ENCODE assay signal across 29 mouse cellular contexts in the genomic region with DNA sequence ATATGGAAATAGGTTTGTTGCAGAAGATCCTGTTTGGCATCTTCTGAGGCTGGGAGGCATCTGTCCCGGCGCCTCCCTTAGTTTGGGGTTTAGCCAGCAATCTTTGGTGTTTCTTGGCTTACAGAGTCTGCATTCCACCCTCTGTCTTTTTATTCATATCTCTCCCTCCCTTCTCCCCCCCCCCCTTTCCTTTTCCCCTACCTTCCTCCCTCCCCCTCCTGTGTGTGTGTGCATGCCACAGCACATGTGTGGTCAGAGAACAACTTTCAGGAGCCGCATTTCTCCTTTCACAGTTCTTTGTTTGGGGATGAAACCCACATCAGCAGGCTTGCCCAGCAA.
A peak's percentile ranks its signal among the peaks of the same experiment; 100 is the strongest.
DNase-seq lines count a peak whose midpoint lies in the region; ATAC-seq lines count a peak whose summit lies in the region.
"Had no signal": no experiment of that assay in that cellular context is flagged by ENCODE, and none has a peak within 500 bp of the region (broad histone marks: within the 10 kb centered on the region; RNA-seq: fewer than 3 reads in every experiment).

No protein-coding gene starts in this region.

- no peak overlapping the region for H3K4me2 ChIP-seq in lung, embryonic 16.5 days (ENCODE audit: low read depth, low read length)
- H3K4me2 ChIP-seq in embryonic facial prominence, embryonic 15.5 days (replicated peaks) = no peak overlapping the region
- H3K4me2 ChIP-seq in stomach, embryonic 15.5 days = no peak overlapping the region
- H3K4me2 ChIP-seq: embryonic facial prominence, embryonic 12.5 days; forebrain, embryonic 13.5 days; heart, embryonic 11.5 days; hindbrain, embryonic 15.5 days; neural tube, embryonic 12.5 days had no signal

- ATAC-seq in lung, embryonic 16.5 days (ENCODE audit: low read depth) = peak; percentile 65
- ATAC-seq in embryonic facial prominence, embryonic 15.5 days (ENCODE audit: insufficient number of reproducible peaks, low FRiP score, low TSS enrichment, low read depth) = no peak; the same call in 1 of the 2 replicates
- no peak for ATAC-seq in stomach, embryonic 15.5 days (ENCODE audit: insufficient read depth, low FRiP score, low read depth)
- ATAC-seq in frontal cortex, adult (ENCODE audit: low TSS enrichment) = no peak
- ATAC-seq: forebrain, embryonic 13.5 days; inflammation-experienced regulatory T-cells, adult 6 months; Patski had no signal

- H3K27me3 ChIP-seq in lung, embryonic 16.5 days (ENCODE audit: control insufficient read depth, insufficient read depth, low read depth, low read length) = no peaks in the 10 kb centered on the region
- no peaks in the 10 kb centered on the region for H3K27me3 ChIP-seq in embryonic facial prominence, embryonic 15.5 days
- H3K27me3 ChIP-seq in stomach, embryonic 15.5 days (replicated peaks) = no peaks in the 10 kb centered on the region
- H3K27me3 ChIP-seq: embryonic facial prominence, embryonic 12.5 days; forebrain, embryonic 13.5 days; hindbrain, embryonic 15.5 days; neural tube, embryonic 12.5 days; Patski had no signal

- H3K4me1 ChIP-seq in lung, embryonic 16.5 days (replicated peaks; ENCODE audit: control insufficient read depth, insufficient read depth, low read length) = peaks cover 7% of the 10 kb centered on the region; the same call in 1 of the 2 replicates
- H3K4me1 ChIP-seq in embryonic facial prominence, embryonic 15.5 days = peaks cover 11% of the 10 kb centered on the region
- peaks cover 6% of the 10 kb centered on the region for H3K4me1 ChIP-seq in stomach, embryonic 15.5 days
- H3K4me1 ChIP-seq: neural tube, embryonic 12.5 days had no signal

- H3K27ac ChIP-seq in lung, embryonic 16.5 days (ENCODE audit: low read length) = no peak overlapping the region
- peak overlapping the region; percentile 11; the same call in 1 of the 2 replicates for H3K27ac ChIP-seq in embryonic facial prominence, embryonic 15.5 days (replicated peaks)
- peak overlapping the region; percentile 49; the same call in 1 of the 2 replicates for H3K27ac ChIP-seq in stomach, embryonic 15.5 days
- H3K27ac ChIP-seq: embryonic facial prominence, embryonic 12.5 days; forebrain, embryonic 13.5 days; hindbrain, embryonic 10.5 days; hindbrain, embryonic 15.5 days; liver, embryonic 14.5 days; midbrain, embryonic 10.5 days; neural tube, embryonic 12.5 days had no signal

- H3K9me3 ChIP-seq in lung, embryonic 16.5 days (ENCODE audit: control insufficient read depth, low read length) = no peaks in the 10 kb centered on the region
- no peaks in the 10 kb centered on the region for H3K9me3 ChIP-seq in embryonic facial prominence, embryonic 15.5 days (replicated peaks)
- H3K9me3 ChIP-seq in stomach, embryonic 15.5 days = no peaks in the 10 kb centered on the region
- H3K9me3 ChIP-seq: embryonic facial prominence, embryonic 12.5 days; forebrain, embryonic 13.5 days; hindbrain, embryonic 10.5 days; hindbrain, embryonic 15.5 days; midbrain, embryonic 10.5 days; neural tube, embryonic 12.5 days had no signal

- no peaks in the 10 kb centered on the region for H3K36me3 ChIP-seq in lung, embryonic 16.5 days (ENCODE audit: control insufficient read depth, insufficient read depth, low read length)
- H3K36me3 ChIP-seq in embryonic facial prominence, embryonic 15.5 days = no peaks in the 10 kb centered on the region
- H3K36me3 ChIP-seq in stomach, embryonic 15.5 days = no peaks in the 10 kb centered on the region
- H3K36me3 ChIP-seq: embryonic facial prominence, embryonic 12.5 days; hindbrain, embryonic 10.5 days; hindbrain, embryonic 15.5 days; midbrain, embryonic 10.5 days; neural tube, embryonic 12.5 days had no signal

- peak; percentile 50 for DNase-seq in heart, adult 11 months
- no peak for DNase-seq in heart, postnatal 36 days
- no peak for DNase-seq in lung, adult 18-20 months
- no peak for DNase-seq in cerebellum, adult 11-12 months
- DNase-seq: adrenal gland, postnatal 10 days; cerebellum, adult 9-10 months; cerebellum, postnatal 36 days; gastrocnemius, postnatal 25 days; kidney, adult 8-10 months; kidney, postnatal 10 days; liver; right cerebral cortex, adult 18-20 months; right cerebral cortex, postnatal 4 days; thymus, postnatal 14 days had no signal

- intact Hi-C loops in heart, postnatal 36 days (cut with DNase I) = no loop called here

- H3K9ac ChIP-seq in lung, embryonic 16.5 days (ENCODE audit: low read length) = no peak overlapping the region
- no peak overlapping the region for H3K9ac ChIP-seq in embryonic facial prominence, embryonic 15.5 days
- no peak overlapping the region for H3K9ac ChIP-seq in stomach, embryonic 15.5 days
- H3K9ac ChIP-seq: embryonic facial prominence, embryonic 12.5 days; forebrain, embryonic 13.5 days; hindbrain, embryonic 15.5 days; liver, embryonic 14.5 days; neural tube, embryonic 12.5 days had no signal

- no peak overlapping the region for H3K4me3 ChIP-seq in lung, embryonic 16.5 days (ENCODE audit: low read length)
- H3K4me3 ChIP-seq in embryonic facial prominence, embryonic 15.5 days (replicated peaks) = no peak overlapping the region
- H3K4me3 ChIP-seq in stomach, embryonic 15.5 days (replicated peaks) = no peak overlapping the region
- H3K4me3 ChIP-seq: embryonic facial prominence, embryonic 12.5 days; forebrain, embryonic 13.5 days; hindbrain, embryonic 10.5 days; hindbrain, embryonic 15.5 days; midbrain, embryonic 10.5 days; myocyte; neural tube, embryonic 12.5 days had no signal

- WGBS in lung, embryonic 16.5 days = 44% methylated on average over 3 of the region's 3 CpGs
- WGBS in embryonic facial prominence, embryonic 15.5 days = 40% methylated on average over 3 of the region's 3 CpGs
- 41% methylated on average over 3 of the region's 3 CpGs for WGBS in stomach, embryonic 15.5 days
